Mouse (Mus musculus) liver, embryonic 11.5 days (tissue): ENCODE measurements at regions not wholly inside any gene's neighbourhood (a gene's known extent, or its start where the extent isn't known, plus 50 kb on each side); places are given as distances from the start of the nearest gene placed in this dataset.

Source experiments
- ATAC-seq: fragments of 200-750 bp; cut with Nextera tagmentation; replicated peaks from 2 replicates; pipeline ENCODE4 v1.8.0; 2017; ENCODE audit warnings: moderate number of reproducible peaks, mild to moderate bottlenecking, moderate TSS enrichment, moderate library complexity; ENCODE audit not compliant: low FRiP score
- DNase-seq: peaks from one replicate; pipeline ENCODE4 v3.0.0-alpha.2; 2017; ENCODE audit warnings: low spot score
- H3K27ac ChIP-seq: fragments of 300-500 bp; sonication (generic); 2 replicates; pipeline ENCODE4 v1.5.1; 2014; ENCODE audit warnings: mild to moderate bottlenecking, low read depth, low read length, control low read depth
- H3K27me3 ChIP-seq: fragments of 300-500 bp; sonication (generic); replicated peaks from 2 replicates; pipeline ENCODE4 v1.6.1; 2014; ENCODE audit warnings: low read length, mixed read lengths; ENCODE audit not compliant: control insufficient read depth, insufficient read depth
- H3K36me3 ChIP-seq: fragments of 300-500 bp; sonication (generic); 2 replicates; pipeline ENCODE4 v1.6.1; 2014; ENCODE audit warnings: mild to moderate bottlenecking, low read length, moderate library complexity, mixed read lengths; ENCODE audit not compliant: control insufficient read depth, insufficient read depth
- H3K4me1 ChIP-seq: fragments of 300-500 bp; sonication (generic); replicated peaks from 2 replicates; pipeline ENCODE4 v1.6.1; 2014; ENCODE audit warnings: low read length, mixed read lengths; ENCODE audit not compliant: control insufficient read depth, insufficient read depth
- H3K4me2 ChIP-seq: fragments of 300-500 bp; sonication (generic); 2 replicates; pipeline ENCODE4 v1.6.1; 2014; ENCODE audit warnings: mild to moderate bottlenecking, control low read depth, moderate library complexity
- H3K4me3 ChIP-seq: fragments of 300-500 bp; sonication (generic); 2 replicates; pipeline ENCODE4 v1.5.1; 2014; ENCODE audit warnings: low read depth, low read length, control low read depth
- H3K9ac ChIP-seq: fragments of 300-500 bp; sonication (generic); 2 replicates; pipeline ENCODE4 v1.6.1; 2014; ENCODE audit warnings: low read depth, low read length, control low read depth
- H3K9me3 ChIP-seq: fragments of 300-500 bp; sonication (generic); 2 replicates; pipeline ENCODE4 v1.6.1; 2016; ENCODE audit warnings: low read length, inconsistent platforms, mixed read lengths; ENCODE audit not compliant: control insufficient read depth
- WGBS: fragments of 180-500 bp; shearing (Covaris S2); extraction: QIAGEN DNeasy Blood & Tissue Kit; methylation state at CpG from one replicate; pipeline ENCODE4 v1.1.7; 2014; 5-methylcytosine and 5-hydroxymethylcytosine counted together

GRCm38 (mm10) chr8:92506436-92506835 lies 149.0 kb downstream of the Irx5 start:
- ATAC-seq, result no peak
- no peaks in the 10 kb centered on the region for H3K9me3 ChIP-seq
- WGBS, result 83% methylated on average over 5 of the region's 5 CpGs
- no peak overlapping the region for H3K9ac ChIP-seq
- H3K4me2 ChIP-seq, result no peak overlapping the region
- no peak overlapping the region for H3K4me3 ChIP-seq
- DNase-seq, result no peak
- H3K27me3 ChIP-seq, result no peaks in the 10 kb centered on the region
- H3K36me3 ChIP-seq, result no peaks in the 10 kb centered on the region
- no peak overlapping the region for H3K27ac ChIP-seq
- H3K4me1 ChIP-seq, result no peaks in the 10 kb centered on the region; the same call in 1 of the 2 replicates

GRCm38 (mm10) chr8:92506906-92507305 lies 149.5 kb downstream of the Irx5 start:
- Histone ChIP-seq H3K9ac (no peak overlapping the region), H3K4me1 (no peaks in the 10 kb centered on the region; the same call in 1 of the 2 replicates), H3K27ac (no peak overlapping the region), H3K9me3 (no peaks in the 10 kb centered on the region), H3K27me3 (no peaks in the 10 kb centered on the region), H3K4me2 (no peak overlapping the region), H3K36me3 (no peaks in the 10 kb centered on the region), H3K4me3 (no peak overlapping the region)
- no peak for ATAC-seq
- DNase-seq, result no peak
- WGBS, result 61% methylated on average over 5 of the region's 5 CpGs

- H3K27ac ChIP-seq, result no peak overlapping the region
- no peak for ATAC-seq
- no peak overlapping the region for H3K4me2 ChIP-seq
- H3K4me3 ChIP-seq, result no peak overlapping the region
- no peak overlapping the region for H3K9ac ChIP-seq
- no peaks in the 10 kb centered on the region for H3K4me1 ChIP-seq
- no peak for DNase-seq
- 71% methylated on average over 2 of the region's 2 CpGs for WGBS
- H3K36me3 ChIP-seq, result no peaks in the 10 kb centered on the region
- no peaks in the 10 kb centered on the region for H3K27me3 ChIP-seq
- no peaks in the 10 kb centered on the region for H3K9me3 ChIP-seq
Measured at GRCm38 (mm10) chr8:92515385-92515784, 158.0 kb downstream of the Irx5 start.

- H3K27me3 ChIP-seq, result no peaks in the 10 kb centered on the region
- H3K4me3 ChIP-seq, result no peak overlapping the region
- no peaks in the 10 kb centered on the region for H3K36me3 ChIP-seq
- DNase-seq (no peak), ATAC-seq (no peak)
- H3K27ac ChIP-seq, result no peak overlapping the region
- no peaks in the 10 kb centered on the region for H3K9me3 ChIP-seq
- H3K9ac ChIP-seq, result no peak overlapping the region
- no peak overlapping the region for H3K4me2 ChIP-seq
- 76% methylated on average over 8 of the region's 8 CpGs for WGBS
- no peaks in the 10 kb centered on the region for H3K4me1 ChIP-seq
Measured at GRCm38 (mm10) chr8:92518031-92518430, 156.1 kb upstream of the Irx6 start.

GRCm38 (mm10) chr8:92518486-92518885 lies 155.6 kb upstream of the Irx6 start:
- Histone ChIP-seq H3K4me3 (no peak overlapping the region), H3K4me2 (no peak overlapping the region), H3K9ac (no peak overlapping the region), H3K27me3 (no peaks in the 10 kb centered on the region), H3K4me1 (no peaks in the 10 kb centered on the region), H3K36me3 (no peaks in the 10 kb centered on the region), H3K9me3 (no peaks in the 10 kb centered on the region), H3K27ac (no peak overlapping the region)
- 84% methylated on average over 3 of the region's 3 CpGs for WGBS
- no peak for ATAC-seq
- DNase-seq, result no peak

GRCm38 (mm10) chr8:92522519-92522918 lies 151.6 kb upstream of the Irx6 start:
- H3K27ac ChIP-seq, result no peak overlapping the region
- no peak for DNase-seq
- H3K9me3 ChIP-seq, result no peaks in the 10 kb centered on the region
- H3K36me3 ChIP-seq, result no peaks in the 10 kb centered on the region
- no peak overlapping the region for H3K4me2 ChIP-seq
- H3K9ac ChIP-seq, result no peak overlapping the region
- ATAC-seq, result no peak
- 85% methylated on average over 6 of the region's 6 CpGs for WGBS
- H3K4me1 ChIP-seq, result no peaks in the 10 kb centered on the region
- no peaks in the 10 kb centered on the region for H3K27me3 ChIP-seq
- H3K4me3 ChIP-seq, result no peak overlapping the region

- Histone ChIP-seq H3K27ac (no peak overlapping the region), H3K4me1 (no peaks in the 10 kb centered on the region), H3K27me3 (no peaks in the 10 kb centered on the region), H3K4me3 (no peak overlapping the region), H3K4me2 (no peak overlapping the region), H3K36me3 (no peaks in the 10 kb centered on the region), H3K9ac (no peak overlapping the region), H3K9me3 (no peaks in the 10 kb centered on the region)
- no peak for DNase-seq
- no peak for ATAC-seq
- 71% methylated on average over 11 of the region's 11 CpGs for WGBS
Measured at GRCm38 (mm10) chr8:92529756-92530155, 144.3 kb upstream of the Irx6 start.

GRCm38 (mm10) chr8:92540636-92541035 lies 133.5 kb upstream of the Irx6 start:
- Histone ChIP-seq H3K4me2 (no peak overlapping the region), H3K4me1 (no peaks in the 10 kb centered on the region), H3K36me3 (no peaks in the 10 kb centered on the region), H3K9me3 (no peaks in the 10 kb centered on the region), H3K27ac (no peak overlapping the region), H3K27me3 (no peaks in the 10 kb centered on the region), H3K9ac (no peak overlapping the region), H3K4me3 (no peak overlapping the region)
- no peak for DNase-seq
- ATAC-seq, result no peak
- 44% methylated on average over 2 of the region's 2 CpGs for WGBS

- Histone ChIP-seq H3K4me1 (no peaks in the 10 kb centered on the region), H3K9ac (no peak overlapping the region), H3K4me2 (no peak overlapping the region), H3K4me3 (no peak overlapping the region), H3K36me3 (no peaks in the 10 kb centered on the region), H3K9me3 (no peaks in the 10 kb centered on the region), H3K27me3 (no peaks in the 10 kb centered on the region), H3K27ac (no peak overlapping the region)
- 58% methylated on average over 17 of the region's 17 CpGs for WGBS
- no peak for DNase-seq
- ATAC-seq, result no peak
Measured at GRCm38 (mm10) chr8:92545347-92546059, 128.6 kb upstream of the Irx6 start.
